Mouse (Mus musculus) limb, embryonic 10.5 days (tissue): Measurements from ENCODE around the gene Wee2. TPM values are rescaled to one million over a fixed set of nuclear protein-coding genes. Genes with fewer than 3 reads are reported as not detected.
A peak's percentile ranks its signal among the peaks of the same experiment; 100 is the strongest.

Experiments used
- DNase-seq: peaks from one replicate; pipeline ENCODE4 v3.0.0-alpha.2; 2017; ENCODE audit warnings: low spot score
- H3K27ac ChIP-seq: fragments of 300-500 bp; sonication (generic); 2 replicates; pipeline ENCODE4 v1.5.1; 2016; ENCODE audit warnings: mild to moderate bottlenecking
- H3K27me3 ChIP-seq: fragments of 300-500 bp; sonication (generic); 2 replicates; pipeline ENCODE4 v1.6.1; 2016; ENCODE audit warnings: low read depth, mild to moderate bottlenecking; ENCODE audit not compliant: poor library complexity, severe bottlenecking
- H3K36me3 ChIP-seq: fragments of 300-500 bp; sonication (generic); 2 replicates; pipeline ENCODE4 v1.6.1; 2016; ENCODE audit warnings: mild to moderate bottlenecking, moderate library complexity
- H3K4me1 ChIP-seq: fragments of 300-500 bp; sonication (generic); 2 replicates; pipeline ENCODE4 v1.6.1; 2016
- H3K4me3 ChIP-seq: fragments of 300-500 bp; sonication (generic); 2 replicates; pipeline ENCODE4 v1.5.1; 2016; ENCODE audit warnings: mild to moderate bottlenecking, moderate library complexity
- H3K9me3 ChIP-seq: fragments of 300-500 bp; sonication (generic); replicated peaks from 2 replicates; pipeline ENCODE4 v1.6.1; 2016; ENCODE audit warnings: mild to moderate bottlenecking
- WGBS: fragments of 180-500 bp; shearing (Covaris S2); methylation state at CpG from one replicate; pipeline ENCODE4 v1.1.7; 2016; 5-methylcytosine and 5-hydroxymethylcytosine counted together
- polyA plus RNA-seq: library from polyadenylated mRNA; unstranded; fragments of >200 nt; fragmentation: Nextera tagmentation; extraction: Ambion mirVana; gene quantifications from 2 replicates; pipeline ENCODE4 v1.2.1, GENCODE M21; 2016

The Wee2 gene
- polyA plus RNA-seq, 1 experiment from 2014 or later: 0.26 TPM

- WGBS: 79% methylated on average over 3 of the region's 3 CpGs
These were observed 10.2 kb upstream of the Wee2 start for GRCm38 (mm10) chr6:40428696-40429095.

GRCm38 (mm10) chr6:40429521-40429931 is 9.4 kb upstream of the Wee2 start:
- 90% methylated on average over 4 of the region's 4 CpGs for WGBS
- Histone ChIP-seq H3K27me3 (no peaks in the 10 kb centered on the region), H3K9me3 (no peaks in the 10 kb centered on the region), H3K4me3 (no peak overlapping the region), H3K27ac (no peak overlapping the region), H3K36me3 (no peaks in the 10 kb centered on the region), H3K4me1 (peaks cover 5% of the 10 kb centered on the region)
- DNase-seq: no peak

More at GRCm38 (mm10) chr6:40428696-40429095, 10.2 kb upstream of the Wee2 start:
- H3K27ac ChIP-seq: no peak overlapping the region
- H3K27me3 ChIP-seq: no peaks in the 10 kb centered on the region
- no peak overlapping the region for H3K4me3 ChIP-seq
- no peaks in the 10 kb centered on the region for H3K36me3 ChIP-seq
- no peaks in the 10 kb centered on the region for H3K9me3 ChIP-seq
- DNase-seq: no peak
- no peaks in the 10 kb centered on the region for H3K4me1 ChIP-seq

- Histone ChIP-seq H3K4me1 (peaks cover 11% of the 10 kb centered on the region), H3K27me3 (no peaks in the 10 kb centered on the region), H3K4me3 (no peak overlapping the region), H3K9me3 (no peaks in the 10 kb centered on the region), H3K36me3 (no peaks in the 10 kb centered on the region), H3K27ac (no peak overlapping the region)
- WGBS: 91% methylated on average over 3 of the region's 3 CpGs
- no peak for DNase-seq
These were observed 8.6 kb upstream of the Wee2 start for GRCm38 (mm10) chr6:40430251-40430650.

GRCm38 (mm10) chr6:40430878-40431277 is 8.0 kb upstream of the Wee2 start:
- no peak for DNase-seq
- H3K27ac ChIP-seq: no peak overlapping the region
- H3K27me3 ChIP-seq: no peaks in the 10 kb centered on the region
- H3K4me1 ChIP-seq: peaks cover 13% of the 10 kb centered on the region
- no peak overlapping the region for H3K4me3 ChIP-seq
- 91% methylated on average over 3 of the region's 3 CpGs for WGBS
- H3K36me3 ChIP-seq: no peaks in the 10 kb centered on the region
- no peaks in the 10 kb centered on the region for H3K9me3 ChIP-seq

- no peak overlapping the region for H3K4me3 ChIP-seq
- no peak overlapping the region for H3K27ac ChIP-seq
- no peaks in the 10 kb centered on the region for H3K9me3 ChIP-seq
- no peaks in the 10 kb centered on the region for H3K36me3 ChIP-seq
- 62% methylated on average over 4 of the region's 4 CpGs for WGBS
- peaks cover 18% of the 10 kb centered on the region for H3K4me1 ChIP-seq
- H3K27me3 ChIP-seq: 0 out of 2 replicates have a peak, but pooled peaks cover under 1% of the 10 kb centered on the region
- no peak for DNase-seq
These were observed 7.5 kb upstream of the Wee2 start for GRCm38 (mm10) chr6:40431356-40431755.

- DNase-seq: no peak
- H3K27me3 ChIP-seq: peaks cover 5% of the 10 kb centered on the region; the same call in 1 of the 2 replicates
- H3K9me3 ChIP-seq: no peaks in the 10 kb centered on the region
- no peak overlapping the region for H3K27ac ChIP-seq
- H3K36me3 ChIP-seq: no peaks in the 10 kb centered on the region
- H3K4me3 ChIP-seq: no peak overlapping the region
- H3K4me1 ChIP-seq: peaks cover 18% of the 10 kb centered on the region
These were observed 7.1 kb upstream of the Wee2 start for GRCm38 (mm10) chr6:40431812-40432211.

- Histone ChIP-seq H3K27me3 (peaks cover 13% of the 10 kb centered on the region), H3K27ac (no peak overlapping the region), H3K4me1 (peaks cover 18% of the 10 kb centered on the region), H3K4me3 (no peak overlapping the region), H3K9me3 (no peaks in the 10 kb centered on the region), H3K36me3 (no peaks in the 10 kb centered on the region)
- no peak for DNase-seq
- 92% methylated on average over 17 of the region's 17 CpGs for WGBS
These were observed 6.3 kb upstream of the Wee2 start for GRCm38 (mm10) chr6:40432346-40433275.

- Histone ChIP-seq H3K4me1 (peaks cover 18% of the 10 kb centered on the region), H3K9me3 (no peaks in the 10 kb centered on the region), H3K27ac (peak overlapping the region; percentile 95), H3K4me3 (peak overlapping the region; percentile 90), H3K36me3 (no peaks in the 10 kb centered on the region), H3K27me3 (peaks cover 31% of the 10 kb centered on the region)
- 13% methylated on average over 7 of the region's 7 CpGs for WGBS
- no peak for DNase-seq
These were observed 4.2 kb upstream of the Wee2 start for GRCm38 (mm10) chr6:40434697-40435096.

GRCm38 (mm10) chr6:40435151-40436046 is 3.5 kb upstream of the Wee2 start:
- Histone ChIP-seq H3K9me3 (no peaks in the 10 kb centered on the region), H3K4me3 (peak overlapping the region; percentile 90), H3K4me1 (peaks cover 18% of the 10 kb centered on the region), H3K36me3 (no peaks in the 10 kb centered on the region), H3K27me3 (peaks cover 33% of the 10 kb centered on the region), H3K27ac (peak overlapping the region; percentile 95)
- DNase-seq: peak; percentile 77
- WGBS: under 1% methylated on average over 72 of the region's 72 CpGs

- DNase-seq: peak; percentile 88
- Histone ChIP-seq H3K36me3 (no peaks in the 10 kb centered on the region), H3K4me3 (peak within 1 kb of the TSS; percentile 90), H3K9me3 (no peaks in the 10 kb centered on the region), H3K27me3 (peaks cover 33% of the 10 kb centered on the region), H3K4me1 (peaks cover 18% of the 10 kb centered on the region), H3K27ac (peak within 1 kb of the TSS; percentile 95)
- WGBS: under 1% methylated on average over 38 of the region's 38 CpGs
These were observed 2.8 kb upstream of the Wee2 start, which contains the start of gene E330009J07Rik for GRCm38 (mm10) chr6:40436047-40436483. Gene E330009J07Rik, minus strand, starts transcription at chr6:40436135.

- no peak overlapping the region for H3K27ac ChIP-seq
- no peak for DNase-seq
- WGBS: 35% methylated on average over 12 of the region's 12 CpGs
These were observed 843 bp downstream of the Wee2 start for GRCm38 (mm10) chr6:40439731-40440130.

GRCm38 (mm10) chr6:40441276-40441675 is 2.4 kb downstream of the Wee2 start:
- WGBS: 78% methylated on average over 3 of the region's 3 CpGs
- Histone ChIP-seq H3K4me3 (no peak overlapping the region), H3K9me3 (no peaks in the 10 kb centered on the region), H3K36me3 (no peaks in the 10 kb centered on the region), H3K4me1 (peaks cover 15% of the 10 kb centered on the region; the same call in 1 of the 2 replicates), H3K27ac (no peak overlapping the region), H3K27me3 (peaks cover 33% of the 10 kb centered on the region)
- no peak for DNase-seq

More at GRCm38 (mm10) chr6:40439731-40440130, 843 bp downstream of the Wee2 start:
- Histone ChIP-seq H3K4me3 (no peak overlapping the region), H3K9me3 (no peaks in the 10 kb centered on the region), H3K4me1 (peaks cover 25% of the 10 kb centered on the region), H3K36me3 (no peaks in the 10 kb centered on the region), H3K27me3 (peaks cover 33% of the 10 kb centered on the region)
